Mouse (Mus musculus) kidney, adult 18-20 months (tissue): ENCODE measurements around the gene Iars2.
A peak's percentile ranks its signal among the peaks of the same experiment; 100 is the strongest.

Source experiments
- DNase-seq: peaks from one replicate; pipeline ENCODE4 v3.0.0; 2021

Iars2 gene

DNA sequence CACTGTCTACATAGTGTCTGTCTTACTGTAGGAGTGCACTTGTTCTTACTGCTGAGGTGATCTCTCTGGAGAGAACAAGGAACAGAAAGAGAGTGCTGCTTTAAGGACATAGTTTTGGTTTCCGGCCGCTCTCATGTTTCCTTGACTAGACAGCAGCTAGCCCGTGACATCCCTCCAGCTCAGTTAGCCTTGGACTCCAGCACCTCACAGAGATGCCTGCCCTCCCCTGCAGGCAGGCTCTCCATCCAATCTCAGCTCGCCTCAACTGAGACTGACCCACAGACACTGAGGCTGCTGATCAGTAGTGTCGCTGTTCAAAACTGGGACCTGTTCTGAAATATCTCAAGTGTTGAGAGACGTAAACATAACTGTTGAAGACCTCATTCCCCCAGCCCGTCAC, 53.2 kb downstream of the Iars2 start:
- DNase-seq, result no peak

DNA sequence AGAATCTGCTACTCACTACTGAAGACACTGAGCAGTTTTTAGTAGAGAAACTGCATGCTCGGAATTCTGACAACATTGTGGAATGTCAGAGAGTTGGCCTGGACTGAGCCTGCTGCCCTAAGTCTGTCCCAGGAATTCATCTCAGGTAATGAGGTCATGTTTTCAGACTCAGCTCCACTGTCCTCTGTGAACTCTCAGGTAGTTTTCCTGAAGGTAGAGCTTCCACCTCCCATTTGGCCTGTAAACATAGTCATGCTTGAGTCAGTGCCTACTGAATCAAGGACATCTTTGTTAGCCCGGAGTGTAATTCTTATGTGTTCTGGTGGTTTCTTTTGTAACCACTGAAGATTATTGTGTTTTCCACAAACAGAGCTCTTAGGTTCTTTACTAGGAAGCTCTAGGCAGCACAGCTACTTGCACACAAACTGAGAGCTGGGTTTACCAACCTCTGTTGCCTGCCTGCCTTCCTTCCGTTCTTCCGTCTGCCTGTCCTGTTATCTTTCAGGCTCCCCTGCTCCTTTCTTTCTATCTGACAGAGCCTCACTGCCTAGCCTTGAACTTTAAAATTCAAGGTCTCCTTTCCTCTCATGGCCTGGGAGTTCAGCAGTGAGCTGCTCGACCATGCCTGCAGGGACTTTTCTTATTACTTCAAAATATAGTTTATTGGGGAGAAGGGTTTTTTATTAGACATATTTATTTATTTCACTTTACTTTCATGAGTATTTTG, 54.2 kb downstream of the Iars2 start:
- DNase-seq, result no peak

DNA sequence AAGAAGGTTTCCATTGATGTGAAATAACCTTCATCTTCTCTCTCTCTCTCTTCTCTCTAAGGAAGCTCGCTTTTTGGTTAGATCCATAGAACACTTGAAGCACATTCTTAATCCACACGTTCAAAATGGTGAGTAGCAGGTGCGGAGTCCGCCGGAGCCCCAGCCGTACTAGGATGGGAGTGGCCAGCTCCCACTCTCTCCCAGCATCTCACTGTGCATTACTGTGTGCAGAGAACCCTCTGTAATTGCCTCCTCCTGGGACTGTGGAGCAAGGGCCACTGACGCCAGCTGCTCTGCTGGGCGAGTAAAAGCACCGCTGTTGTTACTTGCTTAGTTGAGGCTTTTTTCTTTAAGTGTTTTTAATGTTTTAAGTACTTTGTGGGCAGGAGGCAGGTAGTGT, 57.8 kb downstream of the Iars2 start:
- no peak for DNase-seq

DNA sequence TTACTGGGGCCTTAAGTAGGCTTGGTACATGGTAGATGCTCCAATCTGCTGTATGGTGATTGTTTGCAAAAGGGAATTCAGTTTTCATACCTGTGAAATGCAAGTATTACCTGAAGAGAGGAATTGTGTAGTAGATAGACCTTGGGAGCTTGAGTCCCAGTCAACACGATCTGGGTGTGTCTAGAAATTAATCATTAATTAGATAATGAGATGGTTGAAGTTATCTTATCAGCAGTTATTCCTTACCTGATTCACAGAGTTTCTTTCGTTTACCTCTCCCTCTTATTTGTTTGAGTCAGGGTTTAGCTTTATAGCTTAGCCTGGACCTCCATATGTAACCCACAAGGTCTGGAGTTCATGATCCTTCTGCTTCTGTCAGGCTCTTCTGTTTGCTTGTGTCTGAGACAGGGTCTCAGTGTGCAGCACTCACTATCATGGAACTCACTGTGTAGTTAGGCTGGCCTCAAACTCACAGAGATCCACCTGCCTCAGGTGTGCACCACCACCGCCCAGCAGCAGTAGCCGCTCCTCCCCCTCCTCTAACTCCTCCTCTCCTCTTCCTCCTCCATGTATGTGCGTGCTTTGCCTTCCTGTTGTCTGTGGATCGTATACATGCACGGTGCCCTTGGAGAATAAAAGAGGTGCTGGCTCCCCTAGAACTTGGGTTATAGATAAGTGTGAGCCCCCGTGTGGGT, 58.6 kb downstream of the Iars2 start:
- DNase-seq, result no peak

DNA sequence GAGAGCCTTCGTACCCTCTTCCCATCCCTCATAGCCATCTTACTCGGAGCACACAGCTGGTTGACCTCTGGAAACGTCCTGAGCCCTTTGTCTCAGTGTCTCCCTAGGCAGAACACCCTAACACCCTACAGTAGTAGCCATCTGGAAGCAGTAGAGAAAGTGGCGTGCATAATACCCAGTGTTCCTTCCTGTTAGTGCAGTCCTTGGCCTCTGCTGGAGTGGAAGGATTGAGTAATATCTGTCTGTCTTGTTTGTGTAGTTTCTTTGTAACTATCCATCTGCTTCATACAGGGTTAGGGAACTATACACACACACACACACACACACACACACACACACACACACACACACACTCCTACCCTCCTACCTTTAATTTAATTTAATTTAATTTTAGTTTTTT, 60.5 kb downstream of the Iars2 start:
- no peak for DNase-seq

DNA sequence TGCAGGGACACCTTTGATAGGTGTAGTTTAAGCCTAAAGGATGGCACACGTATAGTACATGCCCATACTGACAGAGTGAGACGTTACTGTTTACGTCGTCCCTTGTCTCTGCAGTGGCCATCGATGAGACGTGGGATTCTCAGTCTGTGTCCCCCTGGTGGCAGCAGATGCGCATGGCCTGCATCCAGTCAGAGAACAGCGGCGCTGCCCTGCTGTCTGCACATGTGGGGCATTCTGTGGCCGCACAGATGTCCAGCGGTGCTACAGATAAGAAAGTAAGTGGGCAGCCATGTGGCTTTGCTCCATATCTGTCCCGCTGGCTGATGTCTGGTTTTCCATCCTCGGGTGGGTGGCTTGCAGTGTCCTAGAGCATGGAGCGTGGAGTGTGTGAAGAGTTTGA, 66.6 kb downstream of the Iars2 start:
- no peak for DNase-seq

DNA sequence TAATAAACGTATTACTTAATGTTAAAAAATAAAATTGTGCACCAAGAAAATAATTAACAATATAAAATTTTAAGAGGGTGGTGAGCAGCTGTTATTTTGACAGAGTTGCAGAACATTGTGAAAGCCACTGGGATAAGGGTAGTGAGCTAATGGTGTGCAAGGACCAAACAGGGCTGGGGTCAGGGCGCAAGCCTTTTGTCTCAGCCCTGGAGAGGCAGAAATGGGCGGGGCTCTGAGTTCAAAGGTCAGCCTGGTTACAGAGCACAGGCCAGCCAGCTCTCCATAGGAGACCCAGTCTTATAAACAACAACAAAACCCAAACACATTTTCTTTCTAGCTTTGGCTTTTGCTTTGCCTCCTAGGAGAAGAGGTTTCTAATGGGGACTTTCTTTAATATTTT, 72.4 kb downstream of the Iars2 start:
- peak; percentile 35 for DNase-seq

DNA sequence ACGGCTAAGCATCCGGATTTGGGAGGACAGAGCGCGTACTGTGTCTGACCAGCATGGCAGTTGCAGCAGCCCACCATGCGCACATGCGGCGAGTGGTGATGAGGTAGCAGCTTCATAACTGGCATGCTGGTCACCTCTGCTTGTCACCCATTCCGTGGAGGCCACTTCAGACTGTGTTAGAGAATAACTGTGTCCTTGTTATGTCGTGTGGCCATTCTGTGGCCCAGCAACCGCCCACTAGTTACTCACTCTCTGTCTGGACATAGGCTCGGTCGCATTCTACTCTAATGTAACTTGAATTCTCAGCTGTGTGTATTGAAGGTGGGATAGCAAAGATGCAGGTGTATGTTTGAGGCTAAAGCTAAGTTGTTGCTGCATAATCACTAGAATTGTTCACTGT, 73.9 kb downstream of the Iars2 start:
- no peak for DNase-seq

DNA sequence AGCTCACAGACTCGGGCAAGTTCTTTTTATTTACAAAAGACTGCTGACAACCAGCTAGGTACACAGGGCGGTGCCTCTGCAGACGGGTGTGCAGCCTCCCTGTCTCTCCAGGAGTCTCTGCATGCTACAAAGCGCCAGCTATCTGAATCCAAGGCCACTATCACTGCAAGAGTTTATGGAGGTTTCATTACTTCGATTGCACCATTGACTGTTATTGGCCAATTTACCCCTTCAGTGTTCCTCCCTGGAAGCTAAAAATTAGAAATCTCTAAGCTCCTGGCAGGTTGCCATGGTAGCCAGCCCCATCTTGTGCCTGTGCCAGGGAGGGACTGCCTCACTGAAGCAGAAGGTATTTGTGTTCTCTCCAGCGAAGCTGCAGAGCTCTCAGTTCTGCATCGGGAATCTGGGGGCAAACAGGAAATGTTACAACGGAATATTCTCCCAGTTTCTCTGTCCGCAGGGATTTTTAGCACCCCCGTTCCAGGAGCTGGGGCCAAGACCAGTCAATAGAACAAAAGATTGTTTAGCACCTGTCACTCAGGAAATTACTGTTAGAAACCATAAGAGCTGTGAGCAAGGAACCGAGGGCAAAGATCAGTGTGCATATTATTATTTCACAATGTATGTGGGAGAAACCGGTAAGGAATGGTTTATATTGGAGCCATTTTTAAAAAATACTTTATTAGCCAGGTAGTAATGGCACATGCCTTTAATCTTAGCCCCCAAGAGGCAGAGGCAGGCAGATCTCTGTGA, 75.9 kb downstream of the Iars2 start:
- no peak for DNase-seq

DNA sequence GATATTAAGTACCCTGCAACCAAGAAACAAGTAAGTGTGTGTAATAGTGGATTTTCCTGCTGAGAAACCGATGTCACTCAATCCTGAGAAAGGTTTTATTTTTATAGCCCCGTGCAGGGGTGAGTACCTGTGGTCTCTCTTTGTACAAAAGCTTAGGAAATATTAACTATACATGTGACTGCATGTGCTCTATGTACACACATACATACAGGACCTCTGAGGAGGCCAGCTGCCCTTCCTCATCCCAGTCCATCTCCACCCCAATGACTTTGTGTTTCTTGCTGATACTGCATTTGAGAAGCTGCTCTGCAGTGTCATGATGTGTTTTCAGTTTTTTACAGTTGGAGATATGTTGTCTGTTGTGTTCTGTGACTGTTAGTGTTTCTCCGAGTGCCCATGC, 76.8 kb downstream of the Iars2 start:
- no peak for DNase-seq

DNA sequence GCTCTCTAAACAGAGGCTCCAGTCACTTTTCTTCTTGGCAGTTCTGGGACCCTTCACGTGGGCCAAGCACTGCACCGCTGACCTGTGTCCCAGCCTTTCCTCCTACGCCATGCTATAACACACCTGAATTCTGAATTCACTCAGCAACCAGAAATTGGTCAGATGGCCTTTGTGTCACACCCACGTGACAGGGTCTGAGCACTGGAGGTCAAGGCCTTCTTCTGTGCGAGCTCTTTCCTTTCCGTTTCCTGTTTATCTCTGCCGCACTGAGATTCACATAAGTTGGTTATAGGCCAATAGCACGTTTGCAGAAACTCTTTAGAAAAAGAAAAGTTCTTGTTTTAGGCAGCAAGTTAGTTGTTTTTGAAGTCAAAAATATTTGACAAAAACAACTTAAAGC, 80.5 kb downstream of the Iars2 start:
- DNase-seq, result no peak

DNA sequence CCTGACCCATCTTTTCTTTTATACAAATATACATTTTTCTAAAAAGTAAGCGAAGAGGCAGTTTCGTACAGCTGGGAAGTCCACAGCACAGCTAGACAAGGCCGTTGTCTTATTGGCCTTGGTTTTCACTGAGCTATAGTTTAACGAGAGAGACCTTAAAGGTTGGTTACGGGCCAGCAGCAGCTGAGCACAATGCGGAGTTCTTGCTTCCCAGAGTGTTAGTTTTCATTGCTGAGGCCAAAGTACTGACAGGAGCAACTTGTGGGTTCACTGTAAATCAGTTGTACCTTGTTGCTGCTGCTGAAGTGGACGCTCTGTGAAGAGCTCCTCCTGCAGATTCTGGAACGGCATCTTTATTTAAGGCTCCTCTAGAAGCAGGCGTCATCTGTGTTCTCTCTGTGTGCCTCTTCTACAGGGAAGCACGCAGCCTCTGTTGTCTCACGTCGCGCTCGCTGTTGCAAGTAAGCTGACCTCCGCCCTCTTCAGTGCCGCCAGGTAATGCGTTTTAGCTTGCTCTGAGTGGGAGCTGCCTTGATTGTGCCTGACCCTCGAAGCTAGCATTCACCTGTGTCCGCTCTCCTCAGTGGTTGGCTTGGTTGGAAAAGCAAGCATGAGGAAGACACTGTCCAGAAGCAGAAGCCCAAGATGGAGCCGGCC, 81.6 kb downstream of the Iars2 start:
- no peak for DNase-seq

DNA sequence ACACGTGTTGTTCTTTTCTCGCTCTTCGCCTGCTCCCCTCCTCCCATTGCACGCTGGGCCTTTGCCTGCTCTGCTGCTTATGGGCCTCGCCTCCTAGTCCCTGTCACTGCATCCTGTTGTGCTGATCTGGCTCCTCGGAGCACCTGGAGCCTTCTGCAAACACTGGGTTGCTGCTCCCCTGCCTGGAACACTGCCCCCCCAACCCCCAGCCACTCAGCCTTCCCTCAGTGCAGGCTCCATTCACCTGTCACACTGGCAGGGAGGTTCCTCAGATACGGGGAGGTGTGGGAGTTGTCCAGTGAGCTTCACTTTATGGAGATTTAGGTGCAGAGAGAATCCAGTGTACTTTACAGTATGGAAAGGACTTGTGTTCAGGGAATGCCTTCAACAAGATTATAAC, 83.7 kb downstream of the Iars2 start:
- no peak for DNase-seq

DNA sequence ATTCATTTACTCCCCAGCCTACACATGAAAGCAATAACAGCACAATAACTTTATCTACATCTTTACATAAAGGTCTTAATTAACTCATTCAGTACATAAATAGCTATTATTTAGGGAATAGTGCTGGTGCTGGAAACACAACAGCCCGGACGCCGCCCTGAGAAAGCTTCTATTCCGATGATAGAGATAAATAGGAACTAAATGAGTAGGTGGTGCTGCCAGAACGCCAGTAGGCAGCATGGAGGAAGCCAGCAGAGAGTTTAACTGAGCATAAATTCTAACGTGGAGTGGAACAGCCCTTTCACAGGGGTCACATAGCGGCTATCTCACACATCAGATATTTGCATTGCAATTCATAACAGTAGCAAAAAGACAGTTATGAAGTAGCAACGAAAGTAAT, 86.2 kb downstream of the Iars2 start:
- no peak for DNase-seq

DNA sequence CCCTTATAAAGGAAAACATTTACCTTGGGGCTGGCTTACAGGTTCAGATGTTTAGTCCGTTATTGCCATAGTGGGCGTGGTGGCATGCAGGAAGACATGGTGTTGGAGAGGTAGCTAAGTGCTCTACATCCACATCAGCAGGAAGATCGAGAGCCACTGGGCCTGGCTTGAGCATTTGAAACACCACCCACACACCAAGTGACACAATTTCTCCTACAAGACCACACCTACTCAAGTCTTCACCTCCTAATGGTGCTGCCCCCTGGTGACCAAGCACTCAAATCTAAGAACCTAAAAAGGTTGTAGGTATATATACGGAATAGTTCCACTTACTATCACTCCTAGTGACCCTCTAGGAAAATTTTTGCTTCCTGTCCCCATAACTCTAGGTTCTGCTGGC, 92.7 kb downstream of the Iars2 start:
- no peak for DNase-seq

DNA sequence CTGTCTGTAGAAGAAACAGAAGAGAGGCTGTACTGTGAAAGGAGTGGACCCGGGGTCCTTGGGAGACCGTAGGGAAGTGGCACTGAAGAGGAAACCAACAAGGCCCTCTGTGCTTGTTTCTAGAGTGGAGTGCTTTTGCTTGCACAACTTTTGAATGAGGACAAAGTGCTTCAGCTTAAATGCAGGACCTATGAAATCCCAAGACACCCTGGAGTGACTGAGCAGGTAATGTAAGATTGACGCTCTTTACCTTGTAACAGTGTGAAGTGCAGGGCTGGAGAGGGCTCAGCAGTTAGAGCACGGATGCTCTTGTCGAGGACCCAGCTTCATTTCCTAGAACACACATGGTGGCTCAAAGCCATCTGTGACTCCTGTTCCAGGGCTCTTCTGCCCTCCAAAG, 93.4 kb downstream of the Iars2 start:
- no peak for DNase-seq
